Mouse (Mus musculus): ENCODE data around the gene Wipi2.

DNA sequence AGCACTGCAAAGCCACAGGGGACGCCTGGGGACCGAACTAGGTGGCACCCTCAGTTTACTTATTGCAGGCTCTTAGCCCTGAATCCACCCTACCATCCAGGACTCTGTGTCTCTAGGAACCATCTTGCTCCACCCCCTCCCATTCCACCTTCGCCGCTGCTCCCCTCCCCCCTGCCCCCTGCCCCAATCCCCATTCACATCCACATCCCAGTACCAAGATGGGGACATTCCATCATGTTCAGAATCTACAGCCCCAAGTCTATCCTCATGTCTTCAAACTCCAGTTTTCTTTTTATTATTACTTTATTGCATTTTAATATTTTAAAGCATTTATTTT lies 18.5 kb upstream of the Wipi2 start:
- no peak for TF ChIP-seq POLR2A (IDR thresholded peaks at IDR 0.05; ENCODE audit: extremely low read depth, insufficient read depth, low read length)
- no peak for TF ChIP-seq CTCF (IDR thresholded peaks at IDR 0.05; ENCODE audit: extremely low read depth, insufficient read depth, low read length)

Measured in cortical plate, adult 2 months (tissue).